Mouse (Mus musculus) cerebellum, adult 18-20 months (tissue): ENCODE measurements at regions not wholly inside any gene's neighbourhood (a gene's known extent, or its start where the extent isn't known, plus 50 kb on each side); places are given as distances from the start of the nearest gene placed in this dataset.
A peak's percentile ranks its signal among the peaks of the same experiment; 100 is the strongest.

Source experiments
- DNase-seq, 2 experiments: peaks; one replicate each; pipeline ENCODE4 v3.0.0; 2021

DNA sequence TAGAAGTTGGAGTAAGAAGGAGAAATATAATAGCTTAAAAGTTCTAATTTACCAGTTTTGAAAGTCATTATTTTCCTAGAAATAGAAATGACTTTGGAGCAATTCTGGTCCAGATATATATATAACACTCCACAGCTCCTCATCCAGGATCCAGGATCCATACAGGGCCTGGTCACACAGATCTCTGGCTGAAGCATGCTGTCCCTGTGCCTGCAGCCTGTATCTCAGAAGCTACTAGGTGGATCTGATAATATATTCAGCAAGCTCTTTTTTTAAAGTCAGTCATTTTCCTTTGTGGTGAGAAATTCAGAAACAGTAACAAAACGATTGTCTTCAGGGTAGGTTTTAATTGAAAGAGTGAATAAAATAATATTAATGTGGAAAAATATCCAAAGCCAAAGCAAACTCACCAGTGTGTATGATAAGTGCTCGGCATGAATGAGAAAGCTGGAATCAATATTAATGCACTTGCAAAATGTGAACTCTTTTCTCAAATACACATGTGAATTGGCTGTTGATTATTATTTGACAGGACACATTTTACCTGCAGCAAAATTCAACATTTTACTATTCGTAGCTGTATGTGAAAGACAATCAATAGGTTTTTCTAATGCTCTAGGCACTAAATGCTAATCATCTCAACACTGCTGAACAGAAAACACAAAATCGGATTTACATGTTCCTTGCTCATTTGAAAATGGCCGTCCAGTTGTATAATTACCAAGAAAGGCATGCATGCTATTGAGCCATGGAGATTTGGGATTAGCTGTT is 288.1 kb upstream of the Cxadr start:
- DNase-seq = no peak

DNA sequence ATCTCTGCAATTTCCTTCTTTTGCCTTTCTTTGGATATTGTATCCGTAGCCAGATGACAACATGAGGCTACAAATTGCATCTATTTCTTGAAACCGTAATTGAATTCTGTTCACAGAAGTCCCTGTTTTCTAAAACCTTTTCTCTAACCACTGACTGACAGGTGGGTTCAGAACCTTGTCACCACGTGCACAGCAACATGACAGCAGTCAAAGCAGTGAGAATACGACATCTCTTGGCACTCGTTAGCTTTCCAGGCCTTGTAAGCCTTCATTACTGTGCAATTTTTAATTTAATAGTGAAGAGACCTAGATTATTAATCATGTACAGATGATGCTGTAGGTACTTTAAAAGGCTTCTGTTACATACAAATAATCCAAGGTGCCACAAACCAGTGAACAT is 297.3 kb upstream of the Cxadr start:
- DNase-seq = no peak

- no peak for DNase-seq
Observed at GRCm38 (mm10) chr16:77992986-77993385, 308.3 kb upstream of the Cxadr start.

- DNase-seq = no peak
Observed at GRCm38 (mm10) chr16:77989791-77990325, 311.4 kb upstream of the Cxadr start.

GRCm38 (mm10) chr16:77989139-77989538 is 312.1 kb upstream of the Cxadr start:
- no peak for DNase-seq

DNA sequence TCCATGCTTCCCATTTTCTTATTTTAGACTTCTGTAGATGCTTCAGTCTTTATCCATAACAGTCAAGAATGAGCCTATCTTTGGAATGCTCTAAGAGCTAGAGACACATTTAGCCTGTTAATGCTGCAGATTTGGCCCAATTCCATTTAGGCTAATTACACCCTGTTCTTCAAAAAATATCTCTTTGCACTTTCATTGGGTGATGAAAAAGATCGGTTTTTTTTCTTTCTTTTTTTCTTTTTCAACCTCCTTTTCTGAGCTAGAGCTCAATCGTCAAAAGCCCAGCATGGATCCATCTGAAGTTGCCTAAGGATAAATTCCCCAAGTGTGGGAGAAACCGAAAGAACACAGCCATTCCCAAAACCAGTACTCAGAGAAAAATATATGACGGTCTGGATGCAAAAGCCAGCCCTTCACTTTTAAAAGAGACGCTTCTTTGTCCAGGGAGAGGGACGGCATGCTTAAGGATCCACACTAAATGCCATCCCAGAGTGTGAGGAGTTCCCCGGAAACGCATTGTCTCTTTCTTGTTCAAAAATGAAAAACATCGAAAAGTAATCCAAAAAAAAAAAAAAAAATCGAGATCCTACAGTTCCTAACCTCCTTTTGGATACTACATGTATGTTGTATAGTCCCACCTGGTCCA is 314.3 kb upstream of the Cxadr start:
- DNase-seq = no peak

DNA sequence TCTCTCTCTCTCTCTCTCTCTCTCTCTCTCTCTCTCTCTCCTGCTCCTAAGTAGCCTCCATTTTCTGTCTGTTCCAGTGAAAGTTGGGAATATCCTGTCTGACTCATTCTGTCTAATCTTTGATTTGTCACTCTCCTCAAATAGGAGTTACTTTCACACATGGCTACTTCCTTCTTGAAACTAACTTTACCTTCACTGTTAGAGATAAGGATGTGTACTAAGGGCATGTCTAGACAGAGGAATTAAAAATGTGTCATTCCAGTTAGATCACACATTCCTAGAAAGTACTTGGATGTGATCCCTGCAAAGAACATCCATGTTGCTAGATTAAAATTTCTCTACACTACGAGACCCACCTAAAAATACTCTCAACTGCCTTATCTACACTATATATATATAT is 346.9 kb upstream of the Gm11146 start:
- DNase-seq = no peak

DNA sequence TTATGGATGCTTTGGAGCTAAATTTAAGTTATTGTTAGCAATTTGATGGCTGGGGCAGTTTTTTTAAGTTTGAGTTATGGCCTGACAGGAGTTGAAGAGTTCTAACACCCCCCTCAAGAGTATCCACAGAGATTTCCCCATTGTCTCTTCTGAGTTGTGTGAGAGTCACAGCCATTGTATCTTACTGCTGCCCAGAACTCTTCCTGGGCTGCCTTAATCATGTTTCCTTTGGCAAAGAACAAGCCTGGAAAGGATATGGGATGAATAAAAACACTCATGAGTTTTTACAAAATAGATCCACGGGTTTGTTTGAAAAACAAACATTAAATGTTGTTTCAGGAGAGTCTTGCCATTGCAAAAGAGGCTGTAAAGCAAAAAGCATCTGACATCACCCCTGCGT is 343.5 kb upstream of the Gm11146 start:
- no peak for DNase-seq

DNA sequence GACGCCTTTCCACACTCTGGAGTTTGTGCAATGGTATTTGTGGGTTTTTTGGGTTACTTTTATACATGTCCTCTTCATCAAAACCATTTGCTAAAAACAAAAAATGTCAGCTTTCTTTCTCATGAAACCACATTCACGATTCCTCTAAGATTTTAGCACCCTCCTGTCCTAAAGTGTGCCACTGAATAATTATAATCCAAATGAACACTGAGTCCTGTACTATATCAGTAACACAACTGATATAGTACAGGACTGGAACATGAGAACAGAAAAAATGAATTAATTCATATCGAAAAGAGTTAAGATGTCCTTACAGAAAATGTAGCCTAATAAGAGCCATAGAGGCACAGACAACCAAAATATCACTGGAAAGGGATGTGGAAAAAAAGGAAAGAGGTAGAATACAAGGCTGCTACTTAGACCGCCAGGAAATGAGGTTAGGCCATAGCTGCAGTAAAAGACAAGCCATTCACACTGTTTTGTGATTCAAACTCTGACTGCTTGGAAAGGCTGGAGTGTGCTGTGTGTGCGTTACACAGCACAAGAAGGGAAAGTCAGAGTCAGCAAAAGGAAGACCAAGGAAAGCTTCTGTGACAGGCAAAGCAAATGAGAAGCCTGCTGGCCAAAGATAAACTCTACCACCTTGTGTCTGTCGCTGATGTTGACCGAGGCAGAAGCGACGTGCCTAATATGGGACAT is 329.3 kb upstream of the Gm11146 start:
- no peak for DNase-seq

DNA sequence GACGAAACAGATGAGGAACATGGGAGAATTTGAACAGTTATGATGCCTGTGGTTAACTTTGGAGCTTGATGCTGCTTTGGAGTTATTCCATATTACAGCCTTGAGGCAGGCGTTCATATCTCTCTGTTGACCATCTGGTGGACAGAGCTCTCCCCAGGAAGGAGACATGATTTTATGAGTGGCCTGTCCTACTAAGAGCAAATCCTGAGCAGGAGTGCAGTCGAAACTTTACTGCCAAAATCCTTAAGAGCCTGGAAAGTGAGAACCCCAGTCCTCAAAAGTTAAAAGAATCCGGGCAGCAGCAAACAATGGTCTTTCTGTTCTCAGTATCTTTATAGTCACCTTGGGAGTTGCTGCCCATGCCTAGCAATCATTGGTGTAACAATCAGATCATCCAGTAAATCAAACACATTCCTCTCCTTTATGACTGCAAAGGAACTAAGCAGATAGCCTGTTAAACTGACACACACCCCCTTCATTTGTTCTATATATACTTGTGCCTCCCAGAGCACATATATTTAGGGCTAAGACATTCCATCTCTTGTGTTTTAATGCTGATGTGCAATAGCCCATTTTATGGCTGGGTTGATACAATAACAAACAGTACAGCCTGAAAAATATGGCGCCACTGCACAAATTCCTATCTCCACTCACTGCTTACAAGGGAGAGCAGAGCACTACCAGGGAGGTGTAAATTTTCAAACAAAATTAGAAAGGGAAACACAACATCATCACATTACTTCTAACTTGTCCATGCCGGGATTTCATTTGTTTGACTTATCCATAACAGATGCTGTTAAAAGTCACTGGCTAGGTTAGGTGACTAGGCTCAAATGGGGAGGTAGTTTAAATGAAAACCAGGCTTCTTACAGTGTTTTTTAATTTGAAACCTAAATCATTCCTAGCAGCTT is 312.5 kb upstream of the Gm11146 start:
- no peak for DNase-seq

DNA sequence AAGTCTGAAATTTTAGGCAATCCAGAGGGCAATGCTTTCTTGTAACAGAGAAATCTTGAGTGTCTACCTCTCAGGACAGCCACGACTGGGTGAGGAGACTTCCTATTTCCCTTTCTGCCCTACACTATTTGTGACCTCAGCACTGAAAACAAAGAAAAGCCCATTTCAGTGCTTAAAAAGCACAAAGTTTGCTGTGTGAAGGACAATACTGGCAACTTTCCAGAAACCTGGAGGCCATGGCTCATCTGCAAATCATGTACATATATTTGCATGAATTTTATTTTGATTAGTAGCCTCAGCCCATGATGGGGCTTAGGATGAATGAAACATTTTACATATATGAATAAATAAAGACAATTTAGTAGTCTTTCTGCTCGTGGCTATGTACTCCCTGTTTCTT is 292.4 kb upstream of the Gm11146 start:
- DNase-seq = no peak

DNA sequence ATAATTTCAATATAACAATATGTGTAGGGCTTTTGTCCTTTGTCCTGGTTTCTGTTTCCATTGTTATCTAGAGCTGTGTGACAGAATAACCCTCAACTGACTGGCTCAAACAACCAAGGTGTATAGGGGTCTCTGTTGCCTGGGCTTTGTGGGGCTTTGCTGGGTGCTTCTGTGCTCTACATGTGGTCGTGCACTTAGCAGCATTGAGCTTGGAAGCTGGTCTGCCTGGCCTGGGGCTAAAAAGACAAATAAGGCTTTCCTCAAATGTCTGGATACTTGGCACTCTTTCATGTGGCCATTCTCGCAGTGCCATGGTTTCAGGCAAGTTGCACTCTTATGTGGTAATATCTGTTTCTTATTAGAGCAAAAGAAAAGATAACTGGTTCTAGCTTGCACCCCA is 291.8 kb upstream of the Gm11146 start:
- DNase-seq = no peak

- no peak for DNase-seq
Observed at GRCm38 (mm10) chr16:77892731-77893130, 290.8 kb upstream of the Gm11146 start.

DNA sequence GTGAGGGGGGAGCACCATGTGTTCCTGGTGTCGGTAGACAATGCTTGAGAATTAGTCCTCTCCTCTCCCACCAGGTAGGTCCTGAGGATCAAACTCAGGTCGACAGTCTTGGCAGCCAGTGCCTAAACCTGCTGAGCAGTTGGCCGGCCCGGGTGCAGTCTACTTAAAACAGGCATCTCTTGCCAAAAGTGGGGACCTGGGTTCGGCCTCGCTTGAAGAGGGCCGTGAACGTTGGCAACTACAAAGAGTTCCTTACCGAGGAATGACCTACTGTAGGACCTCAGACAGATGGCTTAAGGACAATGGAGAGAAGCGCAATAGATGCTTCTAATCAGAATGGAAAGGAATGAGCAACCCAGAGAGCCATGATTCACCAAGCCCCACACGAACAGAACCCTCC is 287.5 kb upstream of the Gm11146 start:
- DNase-seq = peak; percentile 13 to 19

DNA sequence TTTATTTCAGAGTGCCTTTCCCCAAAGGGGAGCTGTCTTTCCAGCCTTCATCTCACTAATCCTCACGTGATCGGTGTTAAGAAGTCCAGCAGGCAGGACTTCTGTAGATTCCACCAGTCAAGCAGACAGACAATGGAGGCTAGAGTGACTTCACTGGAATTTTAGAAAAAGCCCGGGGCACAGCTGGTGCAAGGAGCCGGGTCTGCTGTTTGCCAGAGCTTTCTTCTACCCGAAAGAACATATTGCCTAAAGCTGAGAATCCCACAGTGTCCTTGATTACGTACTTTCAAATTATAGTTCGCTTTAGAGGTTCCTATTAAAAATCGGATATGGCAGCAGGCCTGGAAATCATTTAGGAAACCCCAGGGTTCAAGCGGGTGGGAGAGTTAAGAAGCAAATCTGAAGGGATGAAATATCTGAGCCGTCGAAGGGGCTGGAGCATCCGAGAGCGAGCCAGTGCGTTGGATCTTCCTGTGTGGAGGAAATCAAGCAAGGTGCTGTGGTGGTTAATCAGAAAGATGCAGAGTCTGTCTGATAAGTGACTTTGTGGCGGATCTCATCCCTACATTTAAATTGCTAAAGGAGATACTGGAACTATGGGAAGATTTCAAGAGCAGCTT is 283.3 kb upstream of the Gm11146 start:
- DNase-seq = no peak

- DNase-seq = no peak
Observed at GRCm38 (mm10) chr16:77884495-77884894, 282.6 kb upstream of the Gm11146 start.

- DNase-seq = no peak
Observed at GRCm38 (mm10) chr16:77877006-77877405, 275.1 kb upstream of the Gm11146 start.

GRCm38 (mm10) chr16:77863246-77863645 is 261.4 kb upstream of the Gm11146 start:
- DNase-seq = no peak

GRCm38 (mm10) chr16:77852066-77852781 is 250.3 kb upstream of the Gm11146 start:
- DNase-seq = no peak

DNA sequence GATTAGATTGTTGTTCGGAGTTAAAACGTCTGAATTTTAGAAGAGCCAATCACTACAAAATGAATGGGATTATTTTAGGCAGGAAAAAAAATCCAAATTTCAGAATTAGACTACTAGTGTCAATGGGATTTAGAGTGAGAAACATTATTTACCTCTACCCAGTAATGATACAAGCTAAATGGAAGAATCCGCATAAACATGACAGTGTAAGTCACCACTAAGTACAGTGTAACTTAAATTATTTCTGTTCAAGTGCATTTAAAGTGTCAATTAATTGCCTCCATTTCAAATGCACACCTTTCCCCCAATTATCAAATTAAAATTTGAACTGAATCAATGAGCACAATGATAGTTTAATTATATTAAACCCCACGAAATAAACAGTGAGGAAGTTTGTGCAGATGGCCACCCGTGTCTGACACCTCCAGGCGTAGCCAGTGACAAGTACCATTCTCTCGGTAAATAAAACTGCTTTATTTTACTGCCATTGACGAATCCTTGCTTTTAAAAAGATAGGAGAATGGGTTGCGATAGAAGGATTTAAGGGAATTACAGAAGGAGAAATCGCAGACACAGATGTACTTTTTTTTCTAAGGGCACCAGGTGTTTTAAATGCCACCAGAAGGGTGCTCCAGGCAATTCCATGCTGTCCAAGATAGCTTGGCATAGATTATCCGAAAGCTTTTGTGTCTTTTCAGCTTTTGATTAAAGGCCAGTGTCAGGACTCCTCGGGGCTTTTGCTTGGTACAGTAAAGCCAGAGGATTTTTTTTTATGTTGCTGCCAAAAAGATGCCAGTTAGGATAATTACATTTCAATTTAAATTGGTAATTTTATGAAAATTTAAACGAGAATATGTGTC is 249.5 kb upstream of the Gm11146 start:
- DNase-seq = no peak

DNA sequence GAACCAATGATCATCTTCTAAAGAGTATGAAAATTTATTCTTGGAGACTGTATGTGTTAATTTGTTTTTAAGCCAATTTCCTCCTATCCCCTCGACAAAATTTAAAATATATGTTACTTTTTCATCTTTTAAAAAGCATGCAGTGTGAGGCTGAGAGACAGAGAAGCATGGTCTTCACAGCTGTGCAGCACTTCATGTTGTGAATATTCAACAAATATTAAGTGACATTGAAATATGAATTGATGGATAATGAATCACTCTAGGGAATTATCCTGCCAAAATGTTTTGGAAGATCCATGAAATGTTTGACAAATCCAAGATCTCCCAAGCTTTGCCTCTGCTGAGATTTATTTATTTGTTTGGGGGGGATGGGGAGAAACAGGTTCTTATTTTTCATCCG is 233.9 kb upstream of the Gm11146 start:
- DNase-seq = no peak
